Comparison of ENCODE assay signal across 40 mouse cellular contexts in genomic region chr9:44624390-44624789, GRCm38 (mm10). TPM values are rescaled to one million over a fixed set of nuclear protein-coding genes. Genes with fewer than 3 reads are reported as not detected.
"Had no signal": no experiment of that assay in that cellular context is flagged by ENCODE, and none has a peak within 500 bp of the region (broad histone marks: within the 10 kb centered on the region; RNA-seq: fewer than 3 reads in every experiment).

No protein-coding gene starts in this region.

- H3K9me3 ChIP-seq: heart, embryonic 10.5 days; heart, embryonic 12.5 days; heart, embryonic 13.5 days; heart, embryonic 15.5 days; hindbrain, embryonic 10.5 days; hindbrain, embryonic 12.5 days; hindbrain, embryonic 13.5 days; hindbrain, embryonic 15.5 days; intestine, embryonic 15.5 days; kidney, embryonic 15.5 days had no signal

- H3K9ac ChIP-seq: heart, embryonic 12.5 days; heart, embryonic 13.5 days; heart, embryonic 15.5 days; hindbrain, embryonic 12.5 days; hindbrain, embryonic 13.5 days; hindbrain, embryonic 14.5 days; hindbrain, embryonic 15.5 days; intestine, embryonic 15.5 days; kidney, embryonic 15.5 days had no signal

- H3K4me3 ChIP-seq: heart, embryonic 10.5 days; heart, embryonic 12.5 days; heart, embryonic 13.5 days; heart, embryonic 15.5 days; hindbrain, embryonic 10.5 days; hindbrain, embryonic 12.5 days; hindbrain, embryonic 13.5 days; hindbrain, embryonic 15.5 days; intestine, embryonic 15.5 days; kidney, embryonic 15.5 days; layer of hippocampus, adult 2 months had no signal

- H3K4me2 ChIP-seq: heart, embryonic 11.5 days; heart, embryonic 12.5 days; heart, embryonic 13.5 days; heart, embryonic 15.5 days; hindbrain, embryonic 12.5 days; hindbrain, embryonic 13.5 days; hindbrain, embryonic 14.5 days; hindbrain, embryonic 15.5 days; intestine, embryonic 15.5 days; kidney, embryonic 15.5 days had no signal

- H3K27ac ChIP-seq: heart, embryonic 10.5 days; heart, embryonic 13.5 days; heart, embryonic 15.5 days; hindbrain, embryonic 10.5 days; hindbrain, embryonic 12.5 days; hindbrain, embryonic 13.5 days; hindbrain, embryonic 14.5 days; hindbrain, embryonic 15.5 days; hindbrain, postnatal 0 days; intestine, embryonic 15.5 days; kidney, embryonic 15.5 days; kidney, postnatal 0 days; layer of hippocampus, adult 2 months had no signal

- H3K27me3 ChIP-seq: heart, embryonic 12.5 days; heart, embryonic 13.5 days; heart, embryonic 15.5 days; hindbrain, embryonic 12.5 days; hindbrain, embryonic 13.5 days; hindbrain, embryonic 15.5 days; intestine, embryonic 15.5 days; kidney, embryonic 15.5 days had no signal

- H3K4me1 ChIP-seq: heart, embryonic 10.5 days; hindbrain, embryonic 10.5 days; hindbrain, embryonic 12.5 days; hindbrain, embryonic 13.5 days; intestine, embryonic 15.5 days; kidney, embryonic 15.5 days had no signal

- ATAC-seq: hindbrain, embryonic 16.5 days; hindbrain, postnatal 0 days; inflammation-experienced regulatory T-cells, adult 6 months; intestine, embryonic 15.5 days; intestine, embryonic 16.5 days; intestine, postnatal 0 days had no signal

- DNase-seq: heart, postnatal 10 days; heart, postnatal 14 days; heart, postnatal 36 days; heart, postnatal 4 days; kidney, adult 11 months; kidney, adult 18-20 months; kidney, adult 2 months; kidney, adult 8-10 months; kidney, adult 9 months; kidney, postnatal 10 days; kidney, postnatal 14 days; kidney, postnatal 25 days; kidney, postnatal 36 days; kidney, postnatal 4 days; layer of hippocampus, adult 9-11 months; layer of hippocampus, postnatal 36 days had no signal

RNA-seq across cellular contexts. Expression of gene Treh, which starts 48.6 kb away (rescaled TPM):
- polyA plus RNA-seq: heart, embryonic 10.5 days; heart, embryonic 11.5 days; heart, embryonic 12.5 days; heart, embryonic 13.5 days; heart, embryonic 14.5 days; heart, embryonic 15.5 days; heart, postnatal 0 days; hindbrain, embryonic 10.5 days; hindbrain, embryonic 11.5 days; hindbrain, embryonic 12.5 days; hindbrain, embryonic 13.5 days; hindbrain, embryonic 14.5 days; hindbrain, embryonic 15.5 days; hindbrain, embryonic 16.5 days; hindbrain, postnatal 0 days; inflammation-experienced regulatory T-cells, adult 6 months; intestine, embryonic 14.5 days; intestine, embryonic 15.5 days; kidney, embryonic 14.5 days had no signal
